Mouse (Mus musculus) liver, embryonic 18 days (tissue): ENCODE data around the gene Cep57. TPM values are rescaled to one million over a fixed set of nuclear protein-coding genes. Genes with fewer than 3 reads are reported as not detected.

ENCODE experiments used
- polyA plus RNA-seq: library from polyadenylated mRNA; depleted of rRNA; stranded (reverse); fragments of >200 nt; gene quantifications from 2 replicates; pipeline ENCODE4 v1.2.3, GENCODE M21; 2012; rRNA removed

The Cep57 gene
- polyA plus RNA-seq, result 15.4 and 16.4 TPM in 2 replicates

DNA sequence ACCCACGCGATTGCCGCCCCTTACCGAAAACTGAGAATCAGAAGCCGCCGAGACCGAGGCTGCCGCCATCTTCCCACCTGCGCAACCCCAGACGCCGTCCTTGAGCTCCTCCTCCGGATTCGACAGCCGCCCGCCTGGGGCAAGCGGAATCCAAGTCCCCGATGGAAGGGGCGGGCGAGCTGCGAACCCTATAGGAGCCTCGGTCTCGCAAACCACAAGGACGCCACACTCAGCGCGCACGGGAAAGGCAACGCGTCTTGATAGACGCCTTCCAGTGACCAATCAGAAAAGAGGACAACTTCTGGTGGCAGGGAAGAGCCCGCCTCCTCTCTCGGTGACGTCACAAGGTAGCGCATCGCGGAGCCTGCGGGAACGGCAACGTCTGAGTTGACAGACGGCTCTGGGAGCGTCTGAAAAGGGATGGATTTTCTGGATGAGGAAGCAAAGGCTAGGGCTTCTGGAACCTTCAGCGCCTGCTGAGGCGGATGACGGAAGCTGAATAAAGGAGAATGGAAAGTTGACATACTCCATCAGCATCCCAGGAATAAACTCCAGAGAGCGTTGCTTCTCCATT is at the start of gene Cep57:
TSS of gene Cep57 (minus strand) at position 276 of the 574 bp plus-strand sequence.

DNA sequence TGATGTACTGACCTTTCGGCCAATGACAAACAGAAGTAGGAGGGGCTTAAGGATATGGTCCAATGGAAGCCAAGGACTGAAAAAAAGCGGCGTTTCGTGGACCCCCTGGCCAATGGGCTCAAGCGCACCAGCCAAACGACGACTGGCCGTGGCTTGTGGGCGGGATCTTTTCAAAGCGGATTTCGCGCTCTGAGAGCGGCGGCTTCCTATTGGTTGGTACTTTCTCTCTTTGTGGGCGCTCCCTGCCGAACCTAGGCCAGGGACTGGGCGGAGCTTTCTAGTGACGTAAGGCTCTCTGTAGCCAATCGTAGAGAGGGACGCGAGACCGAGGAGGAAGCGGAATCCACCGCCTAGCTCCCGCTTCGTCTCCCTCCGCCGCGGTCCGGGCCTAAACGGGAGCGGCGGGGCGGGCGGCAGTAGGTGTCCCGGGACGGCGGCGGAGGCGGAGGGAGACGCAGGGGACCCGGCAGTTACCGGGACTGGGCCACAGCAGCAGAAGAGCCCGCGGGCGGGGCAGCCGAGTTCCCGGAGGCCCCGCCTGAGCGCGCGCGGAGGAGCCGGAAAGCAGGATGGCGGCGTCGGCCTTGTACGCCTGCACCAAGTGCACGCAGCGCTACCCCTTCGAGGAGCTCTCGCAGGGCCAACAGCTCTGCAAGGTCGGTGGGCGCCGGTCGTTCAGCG is 639 bp upstream of the Cep57 start, which contains the start of gene Fam76b:
TSS of gene Fam76b (plus strand) at position 311 of the 681 bp plus-strand sequence.

Other genes with a start within 250 kb of the Cep57 start
- gene Mtmr2, start 78.7 kb downstream of the Cep57 start, polyA plus RNA-seq, result 7.0 and 7.2 TPM in 2 replicates
- gene Fam76b, start 609 bp upstream of the Cep57 start, polyA plus RNA-seq, result 10.0 and 11.7 TPM in 2 replicates